Mouse (Mus musculus) MEL (cell line): Measurements from ENCODE around the gene Sgsm1. TPM values are rescaled to one million over a fixed set of nuclear protein-coding genes. Genes with fewer than 3 reads are reported as not detected.

Experiments
- DNase-seq: peaks from one replicate; pipeline ENCODE4 v3.0.0; 2011; ENCODE audit warnings: low read depth, low spot score
- H3K27ac ChIP-seq: 2 replicates; pipeline ENCODE4 v1.5.1; 2012; ENCODE audit warnings: low read depth, mild to moderate bottlenecking, control low read depth, low read length, moderate library complexity; ENCODE audit not compliant: control insufficient read depth
- H3K27me3 ChIP-seq, 2 experiments: fragments of 150-350 bp in 1 of 2; sonication (generic) in 1 of 2; 2 replicates each; pipeline ENCODE4 v1.6.1; 2012; ENCODE audit warnings: low read length in 2 of 2, mild to moderate bottlenecking in 2 of 2, improper control_type of control experiment in 1 of 2, moderate library complexity in 1 of 2; ENCODE audit not compliant: insufficient read depth in 2 of 2, control insufficient read depth in 1 of 2
- H3K36me3 ChIP-seq, 2 experiments: 2 replicates each; pipeline ENCODE4 v1.6.1; 2012 to 2014; ENCODE audit warnings: low read length in 2 of 2, improper control_type of control experiment in 1 of 2, inconsistent platforms in 1 of 2, mild to moderate bottlenecking in 1 of 2; ENCODE audit not compliant: insufficient read depth in 2 of 2, control insufficient read depth in 1 of 2
- H3K4me1 ChIP-seq, 2 experiments: fragments of 150-350 bp in 1 of 2; sonication (generic) in 1 of 2; 2 replicates each; pipeline ENCODE4 v1.6.1; 2012; ENCODE audit warnings: low read length in 2 of 2, improper control_type of control experiment in 1 of 2, mild to moderate bottlenecking in 1 of 2; ENCODE audit not compliant: insufficient read depth in 2 of 2, control insufficient read depth in 1 of 2
- H3K4me3 ChIP-seq, 2 experiments: fragments of 150-350 bp in 1 of 2; sonication (generic) in 1 of 2; 2 replicates each; pipeline ENCODE4 v1.5.1; 2012; ENCODE audit warnings: low read depth in 2 of 2, low read length in 2 of 2, mild to moderate bottlenecking in 2 of 2, moderate library complexity in 2 of 2, control low read depth in 1 of 2, improper control_type of control experiment in 1 of 2; ENCODE audit not compliant: control insufficient read depth in 1 of 2, insufficient read depth in 1 of 2
- H3K79me2 ChIP-seq: 2 replicates; pipeline ENCODE4 v1.6.1; 2012; ENCODE audit warnings: mild to moderate bottlenecking, low read length, moderate library complexity; ENCODE audit not compliant: control insufficient read depth, poor library complexity, insufficient read depth
- H3K9ac ChIP-seq: 2 replicates; pipeline ENCODE4 v1.6.1; 2012; ENCODE audit warnings: low read depth, mild to moderate bottlenecking, control low read depth, low read length, moderate library complexity; ENCODE audit not compliant: control insufficient read depth, poor library complexity, severe bottlenecking
- H3K9me3 ChIP-seq: fragments of 150-350 bp; sonication (generic); replicated peaks from 2 replicates; pipeline ENCODE4 v1.6.1; 2012; ENCODE audit warnings: mild to moderate bottlenecking, low read length, improper control_type of control experiment, moderate library complexity; ENCODE audit not compliant: insufficient read depth
- CHD1 ChIP-seq: IDR thresholded peaks from 2 replicates; pipeline ENCODE4 v1.6.1; 2012; ENCODE audit warnings: low read depth, mild to moderate bottlenecking, inconsistent platforms, low read length, improper control_type of control experiment
- CHD2 ChIP-seq: IDR thresholded peaks from 2 replicates; pipeline ENCODE4 v1.6.1; 2011; ENCODE audit warnings: low read length, improper control_type of control experiment
- CTCF ChIP-seq, 3 experiments: IDR thresholded peaks in 2 of 3; conservative IDR thresholded peaks in 1 of 3; 2 replicates each; pipeline ENCODE4 v1.5.1; 2011 to 2012; ENCODE audit warnings: low read length in 3 of 3, low read depth in 2 of 3, mild to moderate bottlenecking in 2 of 3, improper control_type of control experiment in 1 of 3, inconsistent platforms in 1 of 3, mixed read lengths in 1 of 3, moderate library complexity in 1 of 3; ENCODE audit not compliant: control insufficient read depth in 1 of 3, insufficient read depth in 1 of 3, poor library complexity in 1 of 3, severe bottlenecking in 1 of 3
- EP300 ChIP-seq, 2 experiments: IDR thresholded peaks; 2 replicates each; pipeline ENCODE4 v1.6.1; 2011; ENCODE audit warnings: improper control_type of control experiment in 2 of 2, low read length in 2 of 2, low read depth in 1 of 2, mild to moderate bottlenecking in 1 of 2
- ETS1 ChIP-seq: IDR thresholded peaks from 2 replicates; pipeline ENCODE4 v1.6.1; 2012; ENCODE audit warnings: low read depth, mild to moderate bottlenecking, inconsistent platforms, low read length, improper control_type of control experiment, moderate library complexity
- GABPA ChIP-seq: IDR thresholded peaks from 2 replicates; pipeline ENCODE4 v1.6.1; 2012; ENCODE audit warnings: low read depth, mild to moderate bottlenecking, inconsistent platforms, low read length, improper control_type of control experiment, moderate library complexity
- GATA1 ChIP-seq: IDR thresholded peaks from 2 replicates; pipeline ENCODE4 v1.6.1; 2011; ENCODE audit warnings: low read depth, low read length, improper control_type of control experiment
- HCFC1 ChIP-seq: IDR thresholded peaks from 2 replicates; pipeline ENCODE4 v1.6.1; 2012; ENCODE audit warnings: low read depth, mild to moderate bottlenecking, inconsistent platforms, low read length, improper control_type of control experiment, moderate library complexity
- MAFK ChIP-seq: IDR thresholded peaks from 2 replicates; pipeline ENCODE4 v1.6.1; 2011; ENCODE audit warnings: low read depth, mild to moderate bottlenecking, low read length, improper control_type of control experiment, borderline replicate concordance
- MAX ChIP-seq: IDR thresholded peaks from 2 replicates; pipeline ENCODE4 v1.6.1; 2011; ENCODE audit warnings: low read length, improper control_type of control experiment
- MEF2A ChIP-seq: IDR thresholded peaks from 2 replicates; pipeline ENCODE4 v1.6.1; 2014; ENCODE audit warnings: low read depth, mild to moderate bottlenecking, inconsistent platforms, low read length, improper control_type of control experiment; ENCODE audit not compliant: poor library complexity, insufficient replicate concordance, severe bottlenecking; ENCODE audit errors: extremely low read depth
- MXI1 ChIP-seq: IDR thresholded peaks from 2 replicates; pipeline ENCODE4 v1.6.1; 2011; ENCODE audit warnings: mild to moderate bottlenecking, low read depth, low read length, improper control_type of control experiment
- MYC ChIP-seq: IDR thresholded peaks from 2 replicates; pipeline ENCODE4 v1.6.1; 2011; ENCODE audit warnings: low read depth, mild to moderate bottlenecking, low read length, improper control_type of control experiment, moderate library complexity
- NELFE ChIP-seq: IDR thresholded peaks from 2 replicates; pipeline ENCODE4 v1.6.1; 2011; ENCODE audit warnings: low read depth, low read length, improper control_type of control experiment
- POLR2AphosphoS5 ChIP-seq: IDR thresholded peaks from 2 replicates; pipeline ENCODE4 v1.6.1; 2012; ENCODE audit warnings: low read depth, borderline replicate concordance, mild to moderate bottlenecking, inconsistent platforms, low read length, moderate library complexity, mixed read lengths
- RAD21 ChIP-seq: IDR thresholded peaks from 2 replicates; pipeline ENCODE4 v1.6.1; 2011; ENCODE audit warnings: mild to moderate bottlenecking, low read depth, low read length, improper control_type of control experiment
- SMC3 ChIP-seq: IDR thresholded peaks from 2 replicates; pipeline ENCODE4 v1.6.1; 2011; ENCODE audit warnings: low read depth, low read length, improper control_type of control experiment
- TAL1 ChIP-seq: IDR thresholded peaks from 2 replicates; pipeline ENCODE4 v1.6.1; 2012; ENCODE audit warnings: mild to moderate bottlenecking, inconsistent platforms, low read length, moderate library complexity, mixed read lengths
- TCF12 ChIP-seq: IDR thresholded peaks from 2 replicates; pipeline ENCODE4 v1.6.1; 2014; ENCODE audit warnings: low read depth, mild to moderate bottlenecking, inconsistent platforms, low read length, improper control_type of control experiment, moderate library complexity
- UBTF ChIP-seq: IDR thresholded peaks from 2 replicates; pipeline ENCODE4 v1.6.1; 2012; ENCODE audit warnings: low read depth, mild to moderate bottlenecking, inconsistent platforms, low read length, improper control_type of control experiment, moderate library complexity, borderline replicate concordance; ENCODE audit not compliant: insufficient read depth
- USF1 ChIP-seq: IDR thresholded peaks from 2 replicates; pipeline ENCODE4 v1.6.1; 2014; ENCODE audit warnings: low read depth, mild to moderate bottlenecking, inconsistent platforms, low read length, improper control_type of control experiment, moderate library complexity
- USF2 ChIP-seq, 2 experiments: IDR thresholded peaks; 2 replicates each; pipeline ENCODE4 v1.6.1; 2011 to 2012; ENCODE audit warnings: improper control_type of control experiment in 2 of 2, low read length in 2 of 2, borderline replicate concordance in 1 of 2, inconsistent platforms in 1 of 2, low read depth in 1 of 2, mild to moderate bottlenecking in 1 of 2; ENCODE audit not compliant: insufficient read depth in 1 of 2
- ZC3H11A ChIP-seq: IDR thresholded peaks from 2 replicates; pipeline ENCODE4 v1.6.1; 2012; ENCODE audit warnings: low read depth, mild to moderate bottlenecking, inconsistent platforms, low read length, improper control_type of control experiment
- ZKSCAN1 ChIP-seq: IDR thresholded peaks from 2 replicates; pipeline ENCODE4 v1.6.1; 2012; ENCODE audit warnings: low read depth, mild to moderate bottlenecking, inconsistent platforms, low read length, improper control_type of control experiment, moderate library complexity
- polyA plus RNA-seq, 2 experiments: library from polyadenylated mRNA; stranded (reverse) in 1 of 2; unstranded in 1 of 2; fragments of >175 nt in 1 of 2; fragments of >200 nt in 1 of 2; gene quantifications; 2 replicates each; pipeline versions ENCODE4 v1.2.1 to v1.2.4; 2012; ENCODE audit warnings: low replicate concordance in 2 of 2, low read depth in 1 of 2; ENCODE audit not compliant: insufficient read length in 2 of 2, insufficient read depth in 1 of 2, missing spikeins in 1 of 2
- total RNA-seq: library from RNA; depleted of rRNA; stranded (reverse); fragments of 300-350 nt; gene quantifications from 2 replicates; pipeline ENCODE4 v1.2.3, GENCODE M21; 2012

Sgsm1 gene
- total and polyA plus RNA-seq, 3 experiments, result not detected

- Histone ChIP-seq H3K36me3 (no peaks in the 10 kb centered on the region), H3K4me1 (no peaks in the 10 kb centered on the region), H3K4me3 (no peak overlapping the region), H3K9ac (no peak overlapping the region), H3K27ac (no peak overlapping the region), H3K9me3 (no peaks in the 10 kb centered on the region), H3K79me2 (no peaks in the 10 kb centered on the region), H3K27me3 (no peaks in the 10 kb centered on the region)
- TF ChIP-seq GABPA (no peak), EP300 (IDR thresholded peaks at IDR 0.05; ENCODE audit: low read depth in 1 of 2, low read length in 2 of 2) (no peak), USF1 (no peak), NELFE (no peak), SMC3 (no peak), TAL1 (no peak), ZC3H11A (no peak)
- DNase-seq, result no peak
Measured at GRCm38 (mm10) chr5:113209898-113210297, 100.7 kb downstream of the Sgsm1 start.

DNA sequence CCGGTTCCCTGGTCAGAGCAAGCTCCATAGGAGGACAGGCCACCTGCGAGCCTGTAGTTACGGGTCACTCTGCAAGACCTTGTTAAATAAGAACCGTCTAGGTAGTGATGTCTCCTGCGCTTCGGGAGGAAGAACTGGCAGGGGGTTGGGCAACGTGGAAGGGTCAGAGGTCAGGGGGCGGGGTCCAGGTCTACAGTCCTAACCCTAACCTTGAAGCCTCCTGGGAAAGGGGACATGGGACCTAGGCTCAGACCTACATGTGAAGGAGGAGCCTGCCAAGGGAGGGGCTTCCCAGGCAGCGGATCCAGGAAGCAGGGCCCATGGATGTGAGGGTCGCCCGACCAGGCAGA, 101.2 kb downstream of the Sgsm1 start:
- Histone ChIP-seq H3K4me1 (no peaks in the 10 kb centered on the region), H3K9ac (no peak overlapping the region), H3K36me3 (no peaks in the 10 kb centered on the region), H3K27ac (no peak overlapping the region), H3K4me3 (no peak overlapping the region), H3K9me3 (no peaks in the 10 kb centered on the region), H3K79me2 (no peaks in the 10 kb centered on the region), H3K27me3 (no peaks in the 10 kb centered on the region)
- TF ChIP-seq MAFK, result no peak
- TF ChIP-seq ETS1, result no peak
- TF ChIP-seq UBTF, result no peak
- TF ChIP-seq CTCF (IDR thresholded peaks at IDR 0.05 in 2 of 3, conservative IDR thresholded peaks at IDR 0.05 in 1 of 3; ENCODE audit: control insufficient read depth in 1 of 3, insufficient read depth in 1 of 3, low read depth in 2 of 3, low read length in 3 of 3, poor library complexity in 1 of 3, severe bottlenecking in 1 of 3), result no peak
- TF ChIP-seq GATA1, result no peak
- TF ChIP-seq USF2 (IDR thresholded peaks at IDR 0.05; ENCODE audit: borderline replicate concordance in 1 of 2, insufficient read depth in 1 of 2, low read depth in 1 of 2, low read length in 2 of 2), result no peak
- no peak for TF ChIP-seq RAD21
- DNase-seq, result no peak

- Histone ChIP-seq H3K79me2 (no peaks in the 10 kb centered on the region), H3K27ac (no peak overlapping the region), H3K36me3 (no peaks in the 10 kb centered on the region), H3K9ac (no peak overlapping the region), H3K4me3 (no peak overlapping the region), H3K4me1 (no peaks in the 10 kb centered on the region), H3K27me3 (no peaks in the 10 kb centered on the region), H3K9me3 (no peaks in the 10 kb centered on the region)
- DNase-seq, result no peak
- TF ChIP-seq HCFC1, result no peak
- TF ChIP-seq CHD2, result no peak
- no peak for TF ChIP-seq ZC3H11A
- TF ChIP-seq MYC, result no peak
- TF ChIP-seq MAX, result no peak
- no peak for TF ChIP-seq POLR2AphosphoS5
- TF ChIP-seq UBTF, result no peak
- no peak for TF ChIP-seq ZKSCAN1
- no peak for TF ChIP-seq NELFE
- no peak for TF ChIP-seq RAD21
- TF ChIP-seq CHD1, result no peak
- TF ChIP-seq TAL1, result no peak
- TF ChIP-seq SMC3, result no peak
- no peak for TF ChIP-seq MXI1
- no peak for TF ChIP-seq TCF12
- TF ChIP-seq MEF2A, result no peak
- no peak for TF ChIP-seq CTCF (IDR thresholded peaks at IDR 0.05 in 2 of 3, conservative IDR thresholded peaks at IDR 0.05 in 1 of 3; ENCODE audit: control insufficient read depth in 1 of 3, insufficient read depth in 1 of 3, low read depth in 2 of 3, low read length in 3 of 3, poor library complexity in 1 of 3, severe bottlenecking in 1 of 3)
Measured at GRCm38 (mm10) chr5:113208622-113209400, 101.8 kb downstream of the Sgsm1 start.
